Mouse (Mus musculus) limb, embryonic 10.5 days (tissue): ENCODE measurements around the gene Cntnap5c. TPM values are rescaled to one million over a fixed set of nuclear protein-coding genes. Genes with fewer than 3 reads are reported as not detected.
"Not testable (repeated sequence)": the region's sequence is repeated elsewhere in the genome, so short reads cannot be mapped to it uniquely, and the experiment has no call there.

Source experiments
- DNase-seq: peaks from one replicate; pipeline ENCODE4 v3.0.0-alpha.2; 2017; ENCODE audit warnings: low spot score
- H3K27ac ChIP-seq: fragments of 300-500 bp; sonication (generic); 2 replicates; pipeline ENCODE4 v1.5.1; 2016; ENCODE audit warnings: mild to moderate bottlenecking
- H3K27me3 ChIP-seq: fragments of 300-500 bp; sonication (generic); 2 replicates; pipeline ENCODE4 v1.6.1; 2016; ENCODE audit warnings: low read depth, mild to moderate bottlenecking; ENCODE audit not compliant: poor library complexity, severe bottlenecking
- H3K36me3 ChIP-seq: fragments of 300-500 bp; sonication (generic); 2 replicates; pipeline ENCODE4 v1.6.1; 2016; ENCODE audit warnings: mild to moderate bottlenecking, moderate library complexity
- H3K4me1 ChIP-seq: fragments of 300-500 bp; sonication (generic); 2 replicates; pipeline ENCODE4 v1.6.1; 2016
- H3K4me3 ChIP-seq: fragments of 300-500 bp; sonication (generic); 2 replicates; pipeline ENCODE4 v1.5.1; 2016; ENCODE audit warnings: mild to moderate bottlenecking, moderate library complexity
- H3K9me3 ChIP-seq: fragments of 300-500 bp; sonication (generic); replicated peaks from 2 replicates; pipeline ENCODE4 v1.6.1; 2016; ENCODE audit warnings: mild to moderate bottlenecking
- WGBS: fragments of 180-500 bp; shearing (Covaris S2); methylation state at CpG from one replicate; pipeline ENCODE4 v1.1.7; 2016; 5-methylcytosine and 5-hydroxymethylcytosine counted together
- polyA plus RNA-seq: library from polyadenylated mRNA; unstranded; fragments of >200 nt; fragmentation: Nextera tagmentation; extraction: Ambion mirVana; gene quantifications from 2 replicates; pipeline ENCODE4 v1.2.1, GENCODE M21; 2016

Gene Cntnap5c
- polyA plus RNA-seq: not detected in 2 replicates

- H3K9me3 ChIP-seq: no peaks in the 10 kb centered on the region
- no peaks in the 10 kb centered on the region for H3K36me3 ChIP-seq
- no peak within 1 kb of the TSS for H3K27ac ChIP-seq
- peak; percentile 86 for DNase-seq
- H3K4me3 ChIP-seq: no peak within 1 kb of the TSS
- H3K27me3 ChIP-seq: no peaks in the 10 kb centered on the region
- 19% methylated on average over 26 of the region's 26 CpGs for WGBS
- no peaks in the 10 kb centered on the region for H3K4me1 ChIP-seq
Measured at GRCm38 (mm10) chr17:57768622-57769610, at the start of gene Cntnap5c. Gene Cntnap5c, plus strand, starts transcription at chr17:57769570.

- Histone ChIP-seq H3K27ac (no peak within 1 kb of the TSS), H3K36me3 (no peaks in the 10 kb centered on the region), H3K4me3 (no peak within 1 kb of the TSS), H3K9me3 (no peaks in the 10 kb centered on the region), H3K27me3 (no peaks in the 10 kb centered on the region), H3K4me1 (no peaks in the 10 kb centered on the region)
- DNase-seq: no peak
- 91% methylated on average over 5 of the region's 5 CpGs for WGBS
Measured at GRCm38 (mm10) chr17:57742119-57742518, 27.3 kb upstream of the Cntnap5c start, which contains the start of gene Gm21834. Gene Gm21834, minus strand, starts transcription at chr17:57742219.

GRCm38 (mm10) chr17:57758033-57758432, 11.3 kb upstream of the Cntnap5c start:
- no peaks in the 10 kb centered on the region for H3K4me1 ChIP-seq
- no peaks in the 10 kb centered on the region for H3K36me3 ChIP-seq
- H3K27me3 ChIP-seq: no peaks in the 10 kb centered on the region
- 72% methylated on average over 1 of the region's 1 CpGs for WGBS
- no peak for DNase-seq
- no peak overlapping the region for H3K4me3 ChIP-seq
- H3K27ac ChIP-seq: no peak overlapping the region
- H3K9me3 ChIP-seq: no peaks in the 10 kb centered on the region

- H3K4me3 ChIP-seq: no peak overlapping the region
Measured at GRCm38 (mm10) chr17:57767306-57767705, 2.1 kb upstream of the Cntnap5c start.

GRCm38 (mm10) chr17:57770904-57771303, 1.5 kb downstream of the Cntnap5c start:
- no peaks in the 10 kb centered on the region for H3K9me3 ChIP-seq
- no peak overlapping the region for H3K4me3 ChIP-seq
- WGBS: 24% methylated on average over 4 of the region's 4 CpGs
- no peak overlapping the region for H3K27ac ChIP-seq
- H3K27me3 ChIP-seq: no peaks in the 10 kb centered on the region
- H3K36me3 ChIP-seq: no peaks in the 10 kb centered on the region
- H3K4me1 ChIP-seq: no peaks in the 10 kb centered on the region
- DNase-seq: no peak

More at GRCm38 (mm10) chr17:57767306-57767705, 2.1 kb upstream of the Cntnap5c start:
- H3K36me3 ChIP-seq: no peaks in the 10 kb centered on the region
- no peak for DNase-seq
- no peak overlapping the region for H3K27ac ChIP-seq
- no peaks in the 10 kb centered on the region for H3K4me1 ChIP-seq
- no peaks in the 10 kb centered on the region for H3K27me3 ChIP-seq
- no peaks in the 10 kb centered on the region for H3K9me3 ChIP-seq

GRCm38 (mm10) chr17:57788161-57788799, 18.9 kb downstream of the Cntnap5c start:
- Histone ChIP-seq H3K27ac (no peak overlapping the region), H3K36me3 (no peaks in the 10 kb centered on the region), H3K9me3 (no peaks in the 10 kb centered on the region), H3K4me1 (no peaks in the 10 kb centered on the region), H3K27me3 (no peaks in the 10 kb centered on the region), H3K4me3 (no peak overlapping the region)
- WGBS: 93% methylated on average over 1 of the region's 1 CpGs
- DNase-seq: no peak

GRCm38 (mm10) chr17:57795408-57795807, 26.0 kb downstream of the Cntnap5c start:
- H3K36me3 ChIP-seq: no peaks in the 10 kb centered on the region
- no peaks in the 10 kb centered on the region for H3K27me3 ChIP-seq
- H3K9me3 ChIP-seq: no peaks in the 10 kb centered on the region
- H3K27ac ChIP-seq: no peak overlapping the region
- 87% methylated on average over 3 of the region's 3 CpGs for WGBS
- no peak for DNase-seq
- H3K4me3 ChIP-seq: no peak overlapping the region
- H3K4me1 ChIP-seq: no peaks in the 10 kb centered on the region

GRCm38 (mm10) chr17:57796668-57797311, 27.4 kb downstream of the Cntnap5c start:
- DNase-seq: no peak
- Histone ChIP-seq H3K27ac (no peak overlapping the region), H3K9me3 (no peaks in the 10 kb centered on the region), H3K4me1 (no peaks in the 10 kb centered on the region), H3K4me3 (no peak overlapping the region), H3K36me3 (no peaks in the 10 kb centered on the region), H3K27me3 (no peaks in the 10 kb centered on the region)
- WGBS: 87% methylated on average over 3 of the region's 3 CpGs

- Histone ChIP-seq H3K4me1 (no peaks in the 10 kb centered on the region), H3K4me3 (no peak overlapping the region), H3K27ac (no peak overlapping the region), H3K9me3 (no peaks in the 10 kb centered on the region), H3K36me3 (no peaks in the 10 kb centered on the region), H3K27me3 (no peaks in the 10 kb centered on the region)
- 75% methylated on average over 3 of the region's 3 CpGs for whole genome bisulfite sequencing
- no peak for DNase-seq
Measured at GRCm38 (mm10) chr17:57799414-57799985, 30.1 kb downstream of the Cntnap5c start.

GRCm38 (mm10) chr17:57801180-57801579, 31.8 kb downstream of the Cntnap5c start:
- DNase-seq: no peak
- no peak overlapping the region for H3K4me3 ChIP-seq
- no peaks in the 10 kb centered on the region for H3K4me1 ChIP-seq
- WGBS: 88% methylated on average over 1 of the region's 1 CpGs
- H3K36me3 ChIP-seq: no peaks in the 10 kb centered on the region
- no peaks in the 10 kb centered on the region for H3K27me3 ChIP-seq
- no peaks in the 10 kb centered on the region for H3K9me3 ChIP-seq
- H3K27ac ChIP-seq: no peak overlapping the region

GRCm38 (mm10) chr17:57837090-57837971, 68.0 kb downstream of the Cntnap5c start:
- H3K36me3 ChIP-seq: no peaks in the 10 kb centered on the region
- no peak for DNase-seq
- H3K4me3 ChIP-seq: no peak overlapping the region
- H3K27me3 ChIP-seq: no peaks in the 10 kb centered on the region
- H3K27ac ChIP-seq: no peak overlapping the region
- no peaks in the 10 kb centered on the region for H3K4me1 ChIP-seq
- H3K9me3 ChIP-seq: no peaks in the 10 kb centered on the region

GRCm38 (mm10) chr17:57855811-57856210, 86.4 kb downstream of the Cntnap5c start:
- H3K4me3 ChIP-seq, H3K27me3 ChIP-seq, DNase-seq, H3K9me3 ChIP-seq, H3K36me3 ChIP-seq, H3K4me1 ChIP-seq, H3K27ac ChIP-seq: not testable (repeated sequence)
- no CpG with 5 or more reads among the region's 4 CpGs for WGBS
